Mouse (Mus musculus) hindbrain, embryonic 13.5 days (tissue): ENCODE measurements around the gene Prpf40b. TPM values are rescaled to one million over a fixed set of nuclear protein-coding genes. Genes with fewer than 3 reads are reported as not detected.

Experiments
- ATAC-seq: fragments of 200-750 bp; cut with Nextera tagmentation; 2 replicates; pipeline ENCODE4 v1.8.0; 2017; ENCODE audit warnings: moderate TSS enrichment; ENCODE audit not compliant: low FRiP score
- H3K27ac ChIP-seq: fragments of 300-500 bp; sonication (generic); 2 replicates; pipeline ENCODE4 v1.5.1; 2015; ENCODE audit warnings: inconsistent platforms, mild to moderate bottlenecking, moderate library complexity
- H3K27me3 ChIP-seq: fragments of 300-500 bp; sonication (generic); 2 replicates; pipeline ENCODE4 v1.6.1; 2015; ENCODE audit warnings: mild to moderate bottlenecking, inconsistent platforms
- H3K36me3 ChIP-seq: fragments of 300-500 bp; sonication (generic); 2 replicates; pipeline ENCODE4 v1.6.1; 2015; ENCODE audit warnings: mild to moderate bottlenecking, inconsistent platforms
- H3K4me1 ChIP-seq: fragments of 300-500 bp; sonication (generic); replicated peaks from 2 replicates; pipeline ENCODE4 v1.6.1; 2015; ENCODE audit warnings: inconsistent platforms
- H3K4me2 ChIP-seq: fragments of 300-500 bp; sonication (generic); 2 replicates; pipeline ENCODE4 v1.6.1; 2015; ENCODE audit warnings: inconsistent platforms, mild to moderate bottlenecking, moderate library complexity
- H3K4me3 ChIP-seq: fragments of 300-500 bp; sonication (generic); 2 replicates; pipeline ENCODE4 v1.5.1; 2015; ENCODE audit warnings: mild to moderate bottlenecking, inconsistent platforms
- H3K9ac ChIP-seq: fragments of 300-500 bp; sonication (generic); 2 replicates; pipeline ENCODE4 v1.6.1; 2015; ENCODE audit warnings: mild to moderate bottlenecking, inconsistent platforms
- H3K9me3 ChIP-seq: fragments of 300-500 bp; sonication (generic); 2 replicates; pipeline ENCODE4 v1.6.1; 2016; ENCODE audit warnings: inconsistent platforms
- WGBS: fragments of 180-500 bp; shearing (Covaris S2); methylation state at CpG from one replicate; pipeline ENCODE4 v1.1.7; 2015; 5-methylcytosine and 5-hydroxymethylcytosine counted together
- polyA plus RNA-seq: library from polyadenylated mRNA; unstranded; fragments of >200 nt; fragmentation: Nextera tagmentation; extraction: Ambion mirVana; gene quantifications from 2 replicates; pipeline ENCODE4 v1.2.1, GENCODE M21; 2015

Prpf40b gene
- polyA plus RNA-seq, 1 experiment from 2014 or later = 116 TPM

DNA sequence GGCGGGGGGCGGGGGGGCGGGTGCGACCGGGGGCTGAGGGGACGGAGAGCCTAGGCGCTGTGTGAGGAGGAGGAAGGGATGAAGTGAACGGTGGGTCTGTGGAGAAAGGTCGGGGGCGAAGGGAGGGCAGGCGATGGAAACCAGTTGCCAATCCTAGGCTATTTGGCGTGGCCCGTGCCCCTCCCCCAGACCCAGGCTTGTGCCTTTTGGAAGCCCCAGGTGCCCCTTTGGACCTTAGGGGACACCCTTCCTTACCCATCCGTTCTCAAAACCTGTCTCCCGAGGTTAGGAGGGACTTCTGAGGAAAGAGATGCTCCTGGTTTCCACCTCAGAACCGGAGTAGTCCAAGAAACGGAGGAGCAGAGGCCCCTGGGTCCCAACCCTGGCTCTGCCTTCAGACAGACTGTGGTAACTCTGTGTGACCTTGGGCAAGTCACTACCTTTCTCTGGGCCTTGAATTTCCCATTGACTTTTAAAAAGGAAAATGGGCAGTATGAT, 646 bp downstream of the Prpf40b start, which contains the start of gene Fam186b:
TSS of gene Fam186b (minus strand) at position 405 of the 498 bp plus-strand sequence.
- peak; percentile 64 for ATAC-seq
- H3K4me1 ChIP-seq = peaks cover 23% of the 10 kb centered on the region
- under 1% methylated on average over 15 of the region's 17 CpGs for WGBS
- H3K4me2 ChIP-seq = peak within 1 kb of the TSS; percentile 67
- H3K36me3 ChIP-seq = peaks cover 7% of the 10 kb centered on the region; the same call in 1 of the 2 replicates
- no peaks in the 10 kb centered on the region for H3K9me3 ChIP-seq
- peak within 1 kb of the TSS; percentile 70 for H3K4me3 ChIP-seq
- peak within 1 kb of the TSS; percentile 93 for H3K27ac ChIP-seq
- H3K9ac ChIP-seq = peak within 1 kb of the TSS; percentile 85
- H3K27me3 ChIP-seq = no peaks in the 10 kb centered on the region

DNA sequence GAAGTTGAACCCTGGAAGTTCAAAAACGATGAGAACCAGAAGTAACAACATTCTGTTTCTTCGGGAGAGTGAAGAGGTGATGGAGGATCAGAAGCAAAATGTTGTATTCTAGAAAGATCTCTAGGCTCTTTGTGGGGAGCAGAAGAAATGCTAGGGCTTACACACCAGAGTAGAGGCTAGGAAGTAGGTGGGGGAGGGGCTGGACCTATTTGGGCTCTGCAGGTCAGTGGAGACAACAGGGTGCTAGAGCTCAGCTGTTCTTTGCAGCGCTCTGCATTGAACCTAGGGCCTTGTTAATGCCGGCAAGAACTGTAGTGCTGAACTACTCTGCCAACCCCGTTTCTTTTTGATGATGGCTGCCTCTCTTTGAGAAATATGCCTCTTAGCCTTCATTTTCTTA, 1.3 kb downstream of the Prpf40b start:
- H3K4me2 ChIP-seq = peak overlapping the region; percentile 67
- H3K27ac ChIP-seq = peak overlapping the region; percentile 93; the same call in 1 of the 2 replicates
- no peak for ATAC-seq
- peak overlapping the region; percentile 70 for H3K4me3 ChIP-seq
- peaks cover 7% of the 10 kb centered on the region; the same call in 1 of the 2 replicates for H3K36me3 ChIP-seq
- H3K9me3 ChIP-seq = no peaks in the 10 kb centered on the region
- H3K9ac ChIP-seq = peak overlapping the region; percentile 85
- no peaks in the 10 kb centered on the region for H3K27me3 ChIP-seq
- 46% methylated on average over 5 of the region's 5 CpGs for WGBS
- H3K4me1 ChIP-seq = peaks cover 23% of the 10 kb centered on the region

DNA sequence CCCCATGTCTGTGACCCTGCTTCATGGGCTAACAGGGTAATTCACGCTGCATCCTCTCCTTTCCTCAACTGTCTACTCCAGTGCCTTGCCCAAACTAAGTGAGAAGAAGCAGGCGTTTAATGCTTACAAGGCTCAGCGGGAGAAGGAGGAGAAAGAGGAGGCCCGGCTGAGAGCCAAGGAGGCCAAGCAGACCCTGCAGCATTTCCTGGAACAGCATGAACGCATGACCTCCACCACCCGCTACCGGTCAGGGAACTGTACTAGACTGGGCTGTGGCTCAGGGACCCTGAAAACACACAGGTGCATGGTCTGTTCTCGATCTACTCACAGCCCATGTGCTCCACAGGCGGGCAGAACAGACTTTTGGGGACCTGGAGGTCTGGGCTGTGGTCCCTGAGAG, 12.6 kb downstream of the Prpf40b start:
- Histone ChIP-seq H3K4me3 (no peak overlapping the region), H3K4me2 (no peak overlapping the region), H3K27me3 (no peaks in the 10 kb centered on the region), H3K9me3 (no peaks in the 10 kb centered on the region), H3K27ac (no peak overlapping the region), H3K36me3 (peaks cover 93% of the 10 kb centered on the region), H3K9ac (no peak overlapping the region), H3K4me1 (no peaks in the 10 kb centered on the region)
- no peak for ATAC-seq
- 86% methylated on average over 9 of the region's 9 CpGs for WGBS

DNA sequence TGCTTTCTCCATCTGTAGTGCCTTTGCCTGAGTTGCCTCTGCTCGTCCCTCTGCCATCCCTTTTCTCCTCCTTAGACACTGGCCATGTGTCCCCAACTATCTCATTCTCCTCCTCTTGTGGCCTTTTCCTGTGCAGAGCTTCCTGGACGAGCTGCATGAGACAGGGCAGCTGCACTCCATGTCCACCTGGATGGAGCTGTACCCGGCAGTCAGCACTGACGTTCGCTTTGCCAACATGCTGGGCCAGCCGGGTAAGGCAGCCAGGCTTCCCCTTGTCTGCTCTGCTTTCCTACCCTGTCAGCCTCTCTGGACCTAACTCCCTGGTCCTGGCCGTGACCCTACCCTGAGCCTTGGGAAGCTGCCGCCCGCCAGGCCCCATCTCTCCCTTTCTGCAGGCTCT, 14.7 kb downstream of the Prpf40b start:
- no peak overlapping the region for H3K4me2 ChIP-seq
- H3K9ac ChIP-seq = no peak overlapping the region
- no peaks in the 10 kb centered on the region for H3K9me3 ChIP-seq
- no peak for ATAC-seq
- no peaks in the 10 kb centered on the region for H3K4me1 ChIP-seq
- H3K36me3 ChIP-seq = peaks cover 99% of the 10 kb centered on the region
- no peak overlapping the region for H3K4me3 ChIP-seq
- H3K27ac ChIP-seq = no peak overlapping the region
- H3K27me3 ChIP-seq = no peaks in the 10 kb centered on the region
- WGBS = 91% methylated on average over 9 of the region's 9 CpGs

DNA sequence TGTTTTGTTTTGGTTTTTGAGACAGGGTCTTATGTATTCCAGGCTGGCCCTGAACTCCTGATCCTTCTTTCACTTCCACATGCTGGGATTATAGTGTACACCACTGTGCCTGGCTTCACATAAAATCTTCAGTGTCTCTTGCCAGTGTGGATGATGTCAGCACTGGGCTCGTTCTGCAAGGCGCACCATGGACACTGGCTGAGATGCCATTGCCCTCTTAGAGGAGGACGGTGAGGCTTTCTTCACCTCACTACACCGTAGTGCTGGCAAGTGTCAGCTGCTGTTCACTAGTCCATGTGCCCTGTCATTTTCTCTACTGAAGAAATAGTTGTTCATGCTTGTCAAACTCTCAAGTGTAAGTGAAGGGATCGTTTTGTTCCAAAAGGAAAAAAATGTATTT, 15.7 kb downstream of the Prpf40b start:
- no peak overlapping the region for H3K27ac ChIP-seq
- no peak for ATAC-seq
- H3K36me3 ChIP-seq = peaks cover 99% of the 10 kb centered on the region
- 95% methylated on average over 5 of the region's 5 CpGs for WGBS
- no peak overlapping the region for H3K4me2 ChIP-seq
- no peaks in the 10 kb centered on the region for H3K4me1 ChIP-seq
- no peaks in the 10 kb centered on the region for H3K27me3 ChIP-seq
- H3K9ac ChIP-seq = no peak overlapping the region
- H3K9me3 ChIP-seq = no peaks in the 10 kb centered on the region
- H3K4me3 ChIP-seq = no peak overlapping the region

GRCm38 (mm10) chr15:99314891-99315290, 20.0 kb downstream of the Prpf40b start:
- peaks cover 98% of the 10 kb centered on the region for H3K36me3 ChIP-seq

DNA sequence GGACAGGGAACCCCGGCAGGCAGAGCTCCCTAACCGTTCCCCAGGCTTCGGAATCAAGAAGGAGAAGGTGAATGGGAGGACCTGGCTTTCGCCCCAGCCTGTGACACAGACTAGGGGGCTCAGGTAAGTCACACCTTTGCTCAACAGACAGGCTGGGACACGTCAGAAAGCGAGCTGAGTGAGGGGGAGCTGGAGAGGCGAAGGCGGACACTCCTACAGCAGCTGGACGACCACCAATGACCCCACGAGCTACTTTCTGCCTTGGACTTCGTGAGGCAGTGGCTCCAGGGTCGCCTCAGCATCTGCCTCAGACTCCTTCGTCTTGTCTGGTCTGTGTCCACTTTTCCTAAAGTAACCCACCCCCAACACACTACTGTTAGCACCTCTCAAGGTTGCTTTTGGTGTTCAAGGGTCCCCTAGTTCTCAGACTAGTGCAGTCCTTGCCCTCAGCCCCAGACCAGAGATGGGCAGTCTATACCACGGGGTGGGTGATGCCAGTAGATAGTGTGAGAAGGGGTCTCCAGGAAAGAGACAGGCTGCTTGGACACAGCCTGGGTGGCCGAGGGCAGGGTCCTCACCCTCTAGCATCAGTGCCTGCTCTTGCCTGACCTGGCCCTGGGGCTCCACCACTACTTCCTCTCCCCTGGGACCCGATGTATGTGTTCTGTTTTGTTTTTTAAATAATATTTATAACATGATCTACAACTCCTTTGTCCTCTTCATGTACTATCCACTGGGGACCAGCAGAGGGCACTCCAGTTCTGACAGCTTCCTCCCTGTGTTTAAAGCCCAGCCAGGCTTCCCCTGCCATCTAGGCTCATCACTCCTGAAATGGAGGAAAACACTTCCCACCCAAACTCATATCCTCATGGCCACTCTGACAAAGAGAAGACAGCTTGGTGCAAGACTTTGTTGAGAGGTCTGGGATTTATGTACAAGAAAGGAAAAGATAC, 21.7 kb downstream of the Prpf40b start:
- Histone ChIP-seq H3K9ac (peak overlapping the region; percentile 30; the same call in 1 of the 2 replicates), H3K36me3 (peaks cover 97% of the 10 kb centered on the region), H3K4me3 (no peak overlapping the region), H3K4me2 (no peak overlapping the region), H3K9me3 (no peaks in the 10 kb centered on the region), H3K27me3 (no peaks in the 10 kb centered on the region), H3K27ac (peak overlapping the region; percentile 87), H3K4me1 (0 out of 2 replicates have a peak, but pooled peaks cover 3% of the 10 kb centered on the region)
- WGBS = 79% methylated on average over 16 of the region's 16 CpGs
- peak; percentile 44; the same call in 1 of the 2 replicates for ATAC-seq

More at GRCm38 (mm10) chr15:99314891-99315290, 20.0 kb downstream of the Prpf40b start:
- no peak overlapping the region for H3K27ac ChIP-seq
- ATAC-seq = no peak
- no peak overlapping the region for H3K4me2 ChIP-seq
- 0 out of 2 replicates have a peak, but pooled peaks cover 3% of the 10 kb centered on the region for H3K4me1 ChIP-seq
- WGBS = 93% methylated on average over 16 of the region's 16 CpGs
- H3K9ac ChIP-seq = no peak overlapping the region
- H3K27me3 ChIP-seq = no peaks in the 10 kb centered on the region
- no peak overlapping the region for H3K4me3 ChIP-seq
- no peaks in the 10 kb centered on the region for H3K9me3 ChIP-seq

- H3K27ac ChIP-seq = peak overlapping the region; percentile 87
- H3K9me3 ChIP-seq = no peaks in the 10 kb centered on the region
- WGBS = 74% methylated on average over 2 of the region's 2 CpGs
- H3K4me1 ChIP-seq = 0 out of 2 replicates have a peak, but pooled peaks cover 3% of the 10 kb centered on the region
- H3K36me3 ChIP-seq = peaks cover 97% of the 10 kb centered on the region
- peak overlapping the region; percentile 36; the same call in 1 of the 2 replicates for H3K9ac ChIP-seq
- H3K4me2 ChIP-seq = no peak overlapping the region
- no peak for ATAC-seq
- no peaks in the 10 kb centered on the region for H3K27me3 ChIP-seq
- H3K4me3 ChIP-seq = no peak overlapping the region
Observed at GRCm38 (mm10) chr15:99317267-99317651, 22.4 kb downstream of the Prpf40b start.

DNA sequence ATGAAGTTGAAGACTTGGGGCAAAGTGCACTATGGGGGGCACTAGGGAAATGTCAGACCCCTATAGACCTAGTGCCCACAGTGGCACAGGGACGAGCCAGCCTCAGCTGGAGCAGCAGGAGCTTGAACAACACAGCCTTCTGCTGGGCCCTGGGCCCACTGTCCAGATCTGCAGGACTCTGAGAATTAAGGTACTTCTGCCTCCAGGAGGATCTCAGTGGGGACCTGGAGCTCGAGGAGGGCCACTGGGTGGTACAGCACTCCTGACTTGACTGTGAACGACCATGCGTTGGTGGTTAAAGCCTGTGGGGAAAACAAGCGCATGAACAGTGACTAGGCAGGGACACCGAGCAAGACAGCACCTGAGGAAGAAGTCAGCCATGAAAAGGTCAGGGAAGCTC, 23.2 kb downstream of the Prpf40b start:
- Histone ChIP-seq H3K4me2 (no peak overlapping the region), H3K4me3 (no peak overlapping the region), H3K9ac (no peak overlapping the region), H3K36me3 (peaks cover 97% of the 10 kb centered on the region), H3K9me3 (no peaks in the 10 kb centered on the region), H3K4me1 (0 out of 2 replicates have a peak, but pooled peaks cover 3% of the 10 kb centered on the region), H3K27ac (peak overlapping the region; percentile 87), H3K27me3 (no peaks in the 10 kb centered on the region)
- 93% methylated on average over 6 of the region's 6 CpGs for WGBS
- no peak for ATAC-seq

GRCm38 (mm10) chr15:99318861-99319410, 24.0 kb downstream of the Prpf40b start:
- peak overlapping the region; percentile 52; the same call in 1 of the 2 replicates for H3K27ac ChIP-seq
- H3K9ac ChIP-seq = no peak overlapping the region
- 88% methylated on average over 14 of the region's 14 CpGs for WGBS
- H3K36me3 ChIP-seq = peaks cover 97% of the 10 kb centered on the region
- H3K4me1 ChIP-seq = 0 out of 2 replicates have a peak, but pooled peaks cover 3% of the 10 kb centered on the region
- no peak overlapping the region for H3K4me2 ChIP-seq
- H3K9me3 ChIP-seq = no peaks in the 10 kb centered on the region
- H3K27me3 ChIP-seq = no peaks in the 10 kb centered on the region
- ATAC-seq = no peak
- H3K4me3 ChIP-seq = no peak overlapping the region

- no peaks in the 10 kb centered on the region for H3K9me3 ChIP-seq
- H3K27ac ChIP-seq = peak overlapping the region; percentile 52; the same call in 1 of the 2 replicates
- 0 out of 2 replicates have a peak, but pooled peaks cover 3% of the 10 kb centered on the region for H3K4me1 ChIP-seq
- H3K36me3 ChIP-seq = peaks cover 96% of the 10 kb centered on the region
- H3K4me3 ChIP-seq = no peak overlapping the region
- no peak overlapping the region for H3K4me2 ChIP-seq
- no peak for ATAC-seq
- H3K27me3 ChIP-seq = no peaks in the 10 kb centered on the region
- no peak overlapping the region for H3K9ac ChIP-seq
- 79% methylated on average over 3 of the region's 3 CpGs for WGBS
Observed at GRCm38 (mm10) chr15:99319411-99319871, 24.6 kb downstream of the Prpf40b start.

GRCm38 (mm10) chr15:99320168-99320674, 25.3 kb downstream of the Prpf40b start:
- 84% methylated on average over 10 of the region's 10 CpGs for WGBS
- no peaks in the 10 kb centered on the region for H3K27me3 ChIP-seq
- ATAC-seq = no peak
- H3K4me2 ChIP-seq = no peak overlapping the region
- no peak overlapping the region for H3K4me3 ChIP-seq
- peak overlapping the region; percentile 52; the same call in 1 of the 2 replicates for H3K27ac ChIP-seq
- peaks cover 96% of the 10 kb centered on the region for H3K36me3 ChIP-seq
- H3K9me3 ChIP-seq = no peaks in the 10 kb centered on the region
- no peak overlapping the region for H3K9ac ChIP-seq
- H3K4me1 ChIP-seq = 0 out of 2 replicates have a peak, but pooled peaks cover 3% of the 10 kb centered on the region
